Mouse (Mus musculus) bone marrow, adult 2 months (tissue): ENCODE results near the gene Usp8.

ENCODE experiments used
- CTCF ChIP-seq: fragments of 200-500 bp; IDR thresholded peaks from 2 replicates; pipeline ENCODE4 v1.5.1; 2011; ENCODE audit warnings: low read length, control low read depth; ENCODE audit not compliant: control insufficient read depth, insufficient read depth
- POLR2A ChIP-seq: fragments of 200-500 bp; IDR thresholded peaks from 2 replicates; pipeline ENCODE4 v1.6.1; 2011; ENCODE audit warnings: low read depth, mild to moderate bottlenecking, control low read depth, low read length, borderline replicate concordance; ENCODE audit not compliant: control insufficient read depth

DNA sequence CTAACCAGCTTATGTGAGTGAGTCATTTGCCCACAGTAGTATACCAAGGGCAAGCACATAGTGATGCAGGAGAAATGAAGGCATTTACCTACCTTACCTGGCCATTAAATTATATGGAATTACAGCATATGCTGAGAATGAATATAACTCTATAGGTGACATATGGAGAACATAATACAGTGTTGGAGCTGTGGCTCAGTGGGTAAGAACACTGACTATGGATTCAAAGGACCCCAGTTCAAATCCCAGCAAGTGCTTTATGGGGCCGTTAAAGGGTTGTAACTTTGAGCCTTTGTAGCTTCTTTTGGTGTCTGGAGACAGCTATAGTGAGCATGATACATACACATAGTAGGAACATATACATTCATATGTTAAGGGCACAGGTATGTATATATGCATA lies 74.3 kb downstream of the Usp8 start:
- TF ChIP-seq CTCF = no peak
- TF ChIP-seq POLR2A = no peak
